Mouse (Mus musculus): ENCODE results near the gene Itprip.

The Itprip gene

DNA sequence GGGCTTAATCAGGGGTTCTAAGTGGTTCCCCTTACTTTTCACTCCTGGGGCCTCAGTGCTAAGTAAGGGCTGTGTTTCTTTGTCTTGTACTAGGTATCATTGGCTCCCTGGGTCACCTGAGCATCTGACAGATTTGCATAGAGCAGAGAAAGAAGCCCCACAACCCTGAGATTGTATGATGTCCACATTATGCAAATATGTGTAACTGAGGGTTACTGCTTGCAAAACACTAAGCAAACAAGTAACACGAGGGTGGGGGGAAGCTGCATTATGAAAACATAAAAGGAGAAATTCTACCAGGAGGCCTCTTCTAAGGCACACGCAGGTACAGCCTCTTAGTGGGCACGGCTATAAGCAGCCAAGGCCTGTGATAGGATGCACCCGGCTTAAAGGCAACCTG lies 3.8 kb downstream of the Itprip start:
- no peak for DNase-seq (ENCODE audit: low read depth in 1 of 2, low spot score in 2 of 2)

DNA sequence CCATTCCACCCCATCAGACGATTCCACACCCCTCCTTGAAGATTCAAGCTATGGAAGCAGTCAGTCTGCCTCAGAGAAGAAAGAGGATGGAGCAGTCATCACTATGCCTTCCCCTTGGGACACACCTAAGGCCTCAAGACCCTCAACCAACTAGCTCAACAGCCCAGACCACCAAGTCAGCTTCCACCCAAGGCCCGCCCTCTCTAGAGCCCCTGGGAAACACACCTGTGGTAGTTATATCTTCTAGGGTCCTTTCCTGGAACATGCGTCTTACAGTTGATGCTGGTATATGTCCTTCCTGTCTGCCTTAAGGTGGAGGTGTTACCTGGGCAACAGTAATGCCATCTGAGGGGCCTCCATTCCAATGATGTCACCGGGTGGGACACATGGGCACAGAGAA lies 4.9 kb downstream of the Itprip start:
- no peak for DNase-seq (ENCODE audit: low read depth in 1 of 2, low spot score in 2 of 2)

DNA sequence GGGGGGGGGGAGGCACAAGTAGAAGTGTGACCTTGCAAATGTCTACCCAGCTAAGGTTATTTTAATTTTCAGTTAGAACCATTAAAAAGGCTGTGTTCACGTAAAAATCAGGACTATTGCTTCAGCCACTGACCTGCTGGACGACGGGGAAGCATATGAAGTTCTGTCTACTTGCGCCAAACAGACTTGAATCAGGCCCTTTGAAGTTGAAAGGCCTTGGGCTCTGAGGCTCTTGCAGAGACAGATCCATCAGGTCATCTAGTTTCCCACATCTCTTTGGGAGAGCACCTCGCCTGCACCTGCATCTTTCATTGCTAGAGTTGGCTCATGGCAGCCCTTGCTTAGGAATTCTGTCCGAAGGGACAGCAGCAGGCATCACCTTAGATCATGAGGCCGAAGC lies 5.8 kb downstream of the Itprip start:
- no peak for DNase-seq (ENCODE audit: low read depth in 1 of 2, low spot score in 2 of 2)

DNA sequence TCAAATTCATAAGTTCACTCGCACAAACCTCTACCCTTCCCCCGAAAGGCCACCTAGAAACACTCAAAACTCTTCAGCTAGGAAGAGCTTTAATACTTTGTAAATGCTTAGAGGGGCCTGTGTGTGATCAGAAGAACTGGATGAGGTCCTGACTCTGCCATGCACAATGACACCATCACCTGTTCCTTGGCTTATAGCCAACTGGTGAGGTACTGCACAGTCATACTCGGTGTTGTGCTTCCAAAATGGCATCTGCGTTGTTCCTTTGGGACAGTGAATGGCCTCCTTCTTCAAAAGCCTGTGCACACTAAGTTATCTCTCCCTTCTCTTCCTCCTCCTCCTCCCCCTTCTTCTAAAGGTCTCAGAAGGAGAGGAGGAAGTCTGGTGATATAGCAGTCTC lies 8.3 kb downstream of the Itprip start:
- DNase-seq (ENCODE audit: low read depth in 1 of 2, low spot score in 2 of 2) = no peak

DNA sequence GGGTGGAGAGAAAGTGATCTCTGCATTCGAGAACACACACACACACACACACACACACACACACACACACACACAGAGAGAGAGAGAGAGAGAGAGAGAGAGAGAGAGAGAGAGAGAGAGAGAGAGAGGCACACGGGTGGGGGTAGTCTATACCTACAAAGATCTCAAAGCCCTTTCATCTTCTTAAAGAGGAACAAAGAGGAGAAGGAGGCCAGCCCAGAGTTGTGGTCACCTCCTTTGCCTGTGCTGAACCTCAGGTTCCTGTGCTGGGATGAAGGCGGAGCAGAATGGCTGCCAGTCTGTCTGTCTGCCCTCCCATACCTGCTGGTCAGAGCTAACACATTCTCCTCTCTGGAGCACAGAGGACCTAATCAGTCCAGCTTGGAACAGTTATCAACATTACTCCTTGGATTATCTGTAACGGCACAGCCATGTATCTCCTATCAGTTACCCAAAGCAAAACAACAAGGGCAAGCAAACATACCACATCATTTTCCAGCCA lies 8.9 kb downstream of the Itprip start:
- no peak for DNase-seq (ENCODE audit: low read depth in 1 of 2, low spot score in 2 of 2)

DNA sequence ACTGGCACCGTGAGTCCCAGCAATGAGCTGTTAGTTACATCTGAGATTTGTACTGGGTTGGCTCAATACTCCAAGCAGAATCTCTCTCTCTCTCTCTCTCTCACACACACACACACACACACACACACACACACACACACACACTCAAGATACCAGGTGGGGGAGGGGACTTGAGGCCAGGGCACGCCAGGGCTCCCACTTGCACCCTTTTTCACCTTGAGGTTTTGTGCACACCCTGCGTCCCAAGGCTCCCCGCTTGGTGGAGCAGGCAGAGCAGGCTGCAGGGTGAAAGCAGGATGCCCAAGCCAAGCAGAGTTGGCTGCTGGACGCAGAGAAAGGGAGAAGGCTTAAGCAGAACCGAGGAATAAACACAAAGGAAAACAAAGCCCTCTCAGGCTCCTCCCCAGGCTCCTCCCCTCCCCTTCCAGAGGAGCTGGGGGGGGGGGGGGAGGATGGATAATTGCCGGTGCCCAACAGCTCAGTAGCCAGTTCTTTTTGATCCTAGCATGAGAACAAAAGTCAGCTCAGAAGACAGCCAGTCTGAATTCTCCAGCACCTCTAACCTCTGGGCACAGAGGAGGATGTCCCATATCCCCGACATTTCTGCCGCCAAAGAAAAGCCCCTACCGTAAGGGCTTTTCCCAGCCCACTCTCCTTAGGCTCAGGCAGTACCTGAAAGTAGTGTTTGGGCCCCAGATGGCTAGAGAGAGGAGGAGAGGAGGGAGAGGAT lies 9.5 kb downstream of the Itprip start:
- no peak for DNase-seq (ENCODE audit: low read depth in 1 of 2, low spot score in 2 of 2)

DNA sequence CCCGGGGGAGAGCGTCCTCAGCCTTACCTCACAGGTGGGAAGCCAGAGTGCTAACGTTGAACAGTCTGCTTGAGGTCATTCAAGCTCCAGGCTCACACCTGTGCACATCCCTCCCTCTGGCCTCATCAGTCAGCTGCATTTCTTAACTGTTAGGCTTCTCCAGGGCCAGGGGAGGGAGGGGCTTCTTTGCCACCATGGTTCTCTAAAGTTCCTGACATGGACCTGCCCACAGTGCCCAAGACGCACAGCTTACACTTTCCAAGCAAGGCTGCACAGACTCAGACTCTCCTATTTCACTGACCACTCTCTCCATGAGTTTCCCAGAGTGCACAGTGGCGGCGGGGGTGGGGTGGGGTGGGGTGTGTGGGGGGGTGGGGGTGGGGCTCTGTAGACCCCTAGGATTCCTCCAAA lies 10.1 kb downstream of the Itprip start:
- DNase-seq (ENCODE audit: low read depth in 1 of 2, low spot score in 2 of 2) = no peak

DNA sequence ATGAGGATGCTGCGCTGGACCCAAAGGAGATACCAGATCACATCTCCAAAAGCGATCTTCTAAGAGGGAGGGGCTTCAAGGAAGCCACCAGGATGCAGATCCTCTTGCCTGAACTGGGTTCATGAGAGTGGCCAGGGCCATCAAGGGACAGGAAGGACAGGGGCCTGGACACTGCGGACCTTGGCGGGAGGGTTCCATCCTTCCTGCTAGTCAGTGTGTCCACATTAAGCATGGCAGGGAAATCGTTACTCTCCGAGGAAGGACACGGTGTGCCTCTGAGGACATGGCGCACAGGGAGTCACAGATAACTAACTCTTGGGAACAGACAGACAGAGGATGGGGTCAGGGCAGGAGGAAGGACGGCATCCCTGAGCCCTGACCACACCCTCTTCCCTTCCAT lies 11.5 kb downstream of the Itprip start:
- DNase-seq (ENCODE audit: low read depth in 1 of 2, low spot score in 2 of 2) = no peak

DNA sequence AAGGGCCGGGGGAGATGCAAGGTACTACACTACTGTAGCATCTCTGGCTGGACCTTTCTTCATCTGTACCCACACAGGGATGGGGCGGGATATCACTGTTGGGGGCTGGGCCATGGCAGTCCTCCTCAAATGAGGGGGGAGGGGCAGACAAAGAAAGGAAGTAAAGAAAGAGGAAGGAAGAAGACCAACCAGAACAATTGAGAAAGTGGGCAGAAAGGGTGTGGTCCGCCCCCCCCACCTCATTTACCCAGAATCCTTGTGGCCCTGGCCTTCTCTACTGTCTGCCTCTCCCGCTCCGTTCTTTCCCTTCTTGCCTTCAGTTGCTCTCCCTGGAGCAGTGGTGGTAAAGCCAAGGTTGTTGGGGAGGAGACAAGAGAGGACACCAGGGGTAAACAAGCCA lies 13.5 kb downstream of the Itprip start:
- DNase-seq (ENCODE audit: low read depth in 1 of 2, low spot score in 2 of 2) = no peak

DNA sequence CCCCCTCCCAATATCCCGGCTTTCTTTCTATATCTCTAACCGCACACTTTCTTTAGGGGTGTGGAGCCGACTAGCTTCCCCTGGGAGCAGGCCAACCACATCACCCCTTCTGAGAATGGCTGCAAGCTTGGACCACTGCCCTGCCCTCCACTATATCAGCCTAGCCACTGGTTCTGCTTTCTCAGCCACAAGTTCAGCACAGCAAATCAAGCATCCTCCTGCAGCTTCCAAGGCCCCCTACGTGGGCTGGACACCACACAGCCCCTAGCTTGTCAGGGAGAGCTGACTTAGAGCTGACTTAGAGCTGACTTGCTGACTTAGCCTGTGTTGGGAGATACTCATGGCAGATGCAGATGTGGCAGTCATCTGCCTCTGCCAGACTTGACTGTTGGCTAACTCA lies 14.0 kb downstream of the Itprip start:
- no peak for DNase-seq (ENCODE audit: low read depth in 1 of 2, low spot score in 2 of 2)

DNA sequence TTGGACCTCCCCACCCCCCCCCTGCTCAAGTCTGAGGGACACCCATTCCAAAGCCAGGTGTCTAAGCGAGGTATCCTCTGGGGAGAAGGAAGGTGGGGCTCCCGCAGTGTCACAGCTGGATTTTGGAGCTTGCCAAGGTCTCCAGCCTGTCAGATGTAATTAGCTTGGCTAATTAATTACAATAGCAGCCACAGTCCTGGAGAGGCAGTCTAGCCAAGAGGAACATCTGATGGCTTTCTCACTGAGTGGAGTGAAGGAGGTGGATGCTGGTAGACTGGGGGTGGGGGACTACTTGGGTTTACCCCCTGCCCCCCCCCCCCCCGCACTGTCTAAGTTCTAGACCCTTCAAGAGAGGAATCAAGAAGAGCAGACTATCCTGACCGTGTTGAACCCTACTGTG lies 15.4 kb downstream of the Itprip start:
- no peak for DNase-seq (ENCODE audit: low read depth in 1 of 2, low spot score in 2 of 2)

DNA sequence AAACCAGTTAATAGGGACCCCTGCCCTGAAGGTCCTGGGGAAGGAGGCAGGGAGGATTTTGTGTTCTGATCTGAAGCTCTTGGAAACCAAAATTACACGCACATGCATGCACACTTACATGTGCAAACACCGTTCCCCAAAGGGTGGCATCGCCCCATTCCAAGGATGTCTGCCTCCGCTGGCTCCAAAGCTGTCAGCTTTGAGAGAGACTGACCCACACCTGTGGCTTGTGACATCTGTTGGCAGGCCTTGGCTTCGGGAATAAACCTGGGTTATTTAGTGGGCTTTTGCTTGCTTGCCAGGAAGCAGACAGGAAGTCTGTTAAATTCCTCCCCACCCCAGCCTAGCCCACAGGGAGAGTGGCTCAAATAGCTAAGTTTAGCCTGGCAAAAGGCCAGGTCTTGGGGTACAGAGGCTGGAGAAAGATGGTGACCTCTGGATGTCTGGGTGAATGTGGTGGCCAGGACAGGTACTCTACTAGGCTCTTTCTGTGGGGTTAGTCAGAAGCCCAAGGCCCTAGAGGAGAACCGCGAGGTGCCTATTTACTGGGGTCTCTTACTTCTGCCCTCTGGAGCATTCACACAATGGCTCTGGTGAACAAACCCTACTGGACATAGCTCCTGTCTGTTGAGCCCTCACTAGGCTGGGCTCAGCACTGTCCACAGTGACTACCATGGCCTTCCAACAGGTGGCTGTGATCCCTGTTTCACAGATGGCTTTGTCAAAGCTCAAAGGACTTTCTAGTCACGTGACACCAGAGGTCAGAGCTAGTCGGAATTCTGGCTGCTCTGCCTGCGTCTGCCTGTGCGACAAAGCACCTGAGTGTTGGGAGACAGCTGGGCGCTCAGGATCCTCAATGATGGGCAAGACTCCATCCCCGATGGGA lies 16.5 kb downstream of the Itprip start:
- DNase-seq (ENCODE audit: low read depth in 1 of 2, low spot score in 2 of 2) = no peak

DNA sequence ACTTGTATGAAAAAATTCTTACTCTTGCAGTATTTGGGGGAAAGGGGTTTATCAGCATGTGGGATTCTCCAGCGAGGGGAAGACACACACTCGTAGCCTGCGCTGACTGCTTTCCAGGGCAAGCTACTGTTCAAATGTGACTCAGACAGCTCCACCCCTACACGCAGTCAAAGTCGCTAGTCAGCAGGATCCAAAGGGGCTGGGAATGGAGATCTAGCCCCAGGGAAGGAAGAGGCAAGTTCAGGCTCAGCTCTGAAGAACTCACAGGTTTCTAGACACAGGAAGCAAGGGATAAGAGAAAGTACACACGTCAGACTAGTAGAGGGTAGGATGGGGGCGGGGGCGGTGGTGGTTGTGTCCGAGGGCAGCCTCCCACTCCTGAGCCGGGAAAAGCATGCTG lies 18.5 kb downstream of the Itprip start:
- no peak for DNase-seq (ENCODE audit: low read depth in 1 of 2, low spot score in 2 of 2)

DNA sequence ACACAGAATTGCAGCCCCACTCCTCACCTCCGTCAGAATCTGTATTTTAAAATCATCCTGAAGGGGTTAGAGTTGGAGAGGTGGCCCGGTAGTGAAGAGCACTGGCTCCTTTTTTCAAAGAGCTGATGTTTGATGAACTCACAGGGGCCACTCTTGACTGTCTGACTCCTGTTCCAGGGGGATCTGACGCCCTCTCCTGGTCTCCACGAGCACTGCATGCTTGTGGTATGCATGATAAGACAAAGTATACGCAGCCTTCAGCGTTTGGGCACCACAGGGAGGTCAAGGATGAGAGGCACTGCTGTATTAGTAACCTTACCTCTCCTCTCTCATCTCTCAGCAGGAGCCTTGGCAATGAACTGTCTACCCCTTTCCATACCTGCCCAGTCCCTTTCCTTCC lies 19.1 kb downstream of the Itprip start:
- DNase-seq (ENCODE audit: low read depth in 1 of 2, low spot score in 2 of 2) = no peak

DNA sequence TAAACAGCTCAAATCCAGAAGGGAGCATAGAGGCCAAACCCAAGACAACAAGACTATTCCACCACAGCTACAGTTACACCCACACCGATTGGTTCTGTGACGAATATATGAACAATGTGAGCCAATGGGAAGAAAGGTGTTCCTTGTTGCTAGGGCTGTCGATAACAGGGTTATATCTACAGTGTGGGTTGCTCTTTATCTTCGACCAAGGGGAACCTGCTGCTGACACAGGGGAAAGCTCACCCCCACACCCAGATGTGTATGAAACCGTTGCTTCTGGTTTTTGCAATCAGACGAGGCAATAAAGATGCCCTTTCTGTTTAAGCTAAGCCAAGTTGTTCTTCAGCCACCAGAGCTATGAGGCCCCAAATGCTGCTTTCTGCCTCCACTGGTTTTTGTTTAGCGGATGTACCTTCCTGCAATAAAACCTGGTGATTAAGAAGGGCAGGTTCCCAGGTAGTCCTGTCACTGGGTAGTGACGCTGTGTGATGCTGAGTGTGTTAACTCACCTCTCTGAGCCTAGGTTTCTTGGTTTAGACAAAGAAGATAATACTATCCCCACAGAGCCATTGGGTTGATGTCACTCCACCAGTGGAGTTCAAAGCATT lies 20.5 kb downstream of the Itprip start:
- no peak for DNase-seq (ENCODE audit: low read depth in 1 of 2, low spot score in 2 of 2)

DNA sequence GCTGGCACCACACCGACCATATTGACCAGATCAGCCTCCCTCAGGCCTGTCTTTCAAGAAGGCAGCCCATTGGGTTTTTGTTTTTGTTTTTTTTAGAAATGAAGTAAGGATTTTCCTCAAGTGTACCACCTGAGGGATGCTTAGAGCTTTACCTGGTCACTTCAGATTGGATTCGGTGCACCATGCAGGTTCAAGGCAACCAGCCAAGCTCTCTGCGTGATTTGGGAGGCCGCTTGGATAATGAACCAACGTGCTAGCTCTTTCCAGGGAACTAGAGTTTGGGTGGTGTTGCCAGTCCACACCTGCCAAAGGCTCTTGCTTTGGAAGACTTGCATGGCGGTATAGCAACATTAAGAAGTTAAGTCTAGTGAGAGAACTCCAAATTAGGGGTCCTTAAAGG lies 26.0 kb downstream of the Itprip start:
- no peak for DNase-seq (ENCODE audit: low read depth in 1 of 2, low spot score in 2 of 2)

DNA sequence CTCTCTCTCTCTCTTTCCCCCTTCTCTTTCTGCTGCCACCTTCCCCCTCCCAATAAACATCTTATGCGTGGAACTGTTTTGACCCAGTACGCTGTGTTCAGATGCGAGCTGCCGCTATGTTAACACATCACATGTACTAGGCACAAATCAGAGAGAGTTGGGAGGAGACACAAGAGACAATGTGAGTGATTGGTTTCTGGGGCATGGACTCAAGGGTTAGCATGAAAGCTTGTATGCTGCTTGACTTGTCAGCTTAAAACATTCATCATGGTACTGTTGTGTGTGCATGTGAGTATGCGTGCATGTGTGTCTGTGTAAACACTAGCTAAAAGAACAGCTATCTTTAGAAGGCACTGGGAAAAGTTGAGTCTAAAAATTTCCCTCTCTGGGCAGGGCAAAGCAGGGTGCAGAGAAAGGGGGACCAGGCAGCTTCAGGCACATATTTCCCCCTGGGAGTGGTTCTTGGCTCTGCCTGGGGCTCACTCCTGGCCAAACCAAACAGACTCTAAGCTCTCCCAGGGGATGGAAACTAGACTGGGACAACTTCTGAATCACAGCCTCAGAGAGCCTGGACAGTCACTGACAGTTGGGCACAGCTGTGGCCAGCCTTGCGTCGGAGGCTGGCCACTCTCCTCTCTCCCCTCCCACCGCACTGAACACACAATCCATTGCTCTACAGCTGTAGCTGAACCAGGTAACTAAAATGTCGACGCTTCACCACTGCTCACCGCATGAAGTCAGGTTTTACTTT lies 27.4 kb downstream of the Itprip start:
- no peak for DNase-seq (ENCODE audit: low read depth in 1 of 2, low spot score in 2 of 2)

DNA sequence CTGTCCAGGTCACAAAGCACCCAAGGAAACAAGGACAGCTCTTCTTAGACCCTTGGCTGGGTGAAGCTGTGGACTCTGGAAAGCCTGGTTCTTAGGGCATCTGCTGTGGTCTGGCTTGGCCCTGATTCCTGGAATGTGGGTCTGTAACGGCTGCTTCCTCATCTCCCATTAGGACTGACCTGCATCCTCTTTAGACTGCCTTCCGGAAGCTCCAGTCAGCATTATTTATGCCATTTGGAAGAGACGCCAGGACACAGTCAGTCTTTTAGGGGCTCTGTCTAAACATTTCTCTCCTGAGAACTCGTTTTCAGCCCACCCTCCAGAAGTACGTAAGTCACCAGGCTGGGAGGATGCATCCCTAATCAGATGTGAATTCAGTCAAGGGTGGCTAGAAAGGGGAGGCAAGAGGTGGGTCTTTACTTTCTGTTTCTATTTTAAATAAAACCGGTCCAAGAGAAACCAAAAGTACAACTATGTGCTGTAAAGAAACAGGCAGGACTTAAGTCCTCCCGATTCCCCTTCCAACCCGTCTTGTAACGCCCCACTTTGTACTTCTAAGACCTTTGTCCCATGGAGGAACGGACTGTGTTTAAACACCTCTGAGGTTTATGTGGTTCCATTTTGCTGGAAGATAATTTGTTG lies 28.5 kb downstream of the Itprip start:
- DNase-seq (ENCODE audit: low read depth in 1 of 2, low spot score in 2 of 2) = no peak

DNA sequence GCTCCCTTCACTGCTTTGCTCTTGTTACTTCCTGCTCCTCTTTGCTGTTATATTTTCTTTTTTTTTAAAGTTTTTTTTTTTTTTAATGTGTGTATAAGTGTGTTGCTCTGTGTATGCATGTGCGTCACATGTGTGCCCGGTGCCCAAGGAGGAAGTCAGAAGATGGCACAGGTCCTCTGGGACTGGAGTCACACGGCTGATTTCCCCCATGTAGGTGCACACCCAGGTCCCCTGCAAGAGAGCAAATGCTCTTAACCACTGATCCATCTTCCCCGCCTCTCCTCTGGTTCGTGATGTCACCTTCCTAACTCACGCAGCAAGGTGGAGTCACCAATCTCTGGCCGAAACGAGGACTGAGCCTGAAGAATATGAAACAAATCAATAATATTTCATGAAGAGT lies 31.1 kb downstream of the Itprip start:
- DNase-seq (ENCODE audit: low read depth in 1 of 2, low spot score in 2 of 2) = no peak

DNA sequence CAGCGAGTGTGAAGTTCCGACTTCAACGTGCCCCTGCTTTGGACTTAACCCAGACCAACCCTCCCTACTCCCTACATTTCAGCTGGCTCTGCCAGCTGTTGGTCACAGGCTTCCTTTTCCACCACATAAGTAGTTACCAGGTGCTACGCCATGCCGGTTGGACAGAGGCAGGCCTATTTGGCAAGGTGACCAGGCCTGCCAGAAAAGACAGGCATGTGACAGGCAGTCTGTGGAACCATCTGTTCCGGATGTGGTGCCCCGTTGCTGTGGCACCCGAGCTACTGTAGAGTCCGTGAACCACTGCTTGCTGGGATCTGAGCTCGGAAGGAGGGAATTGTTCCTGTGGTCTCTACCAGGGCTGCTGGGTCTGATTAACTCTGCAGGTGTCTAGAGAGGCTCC lies 31.7 kb downstream of the Itprip start:
- peak in 1 of 2 experiments; percentile 12 for DNase-seq (ENCODE audit: low read depth in 1 of 2, low spot score in 2 of 2)

DNA sequence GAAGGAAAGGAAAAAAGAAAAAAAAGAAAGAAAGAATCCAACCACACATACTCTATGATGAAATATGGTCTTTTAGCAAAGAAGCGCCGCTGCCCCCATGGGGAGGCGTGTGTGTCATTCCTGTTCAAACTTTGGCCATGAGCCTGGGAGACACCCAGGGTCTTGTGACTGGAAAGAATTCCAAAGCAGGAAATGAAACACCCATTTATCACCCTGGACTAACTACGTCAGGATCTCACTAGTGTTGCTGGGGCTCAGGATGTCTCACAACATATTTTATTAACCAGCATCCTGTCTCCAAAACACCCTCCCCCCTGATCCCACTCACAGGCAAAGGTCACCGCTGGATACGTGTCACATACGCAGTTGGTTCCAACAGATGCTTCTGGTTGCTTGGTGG lies 32.5 kb downstream of the Itprip start:
- no peak for DNase-seq (ENCODE audit: low read depth in 1 of 2, low spot score in 2 of 2)

All from monocyte, adult 2 months (primary cell).